Mouse (Mus musculus) kidney, embryonic 14.5 days (tissue): Measurements from ENCODE around the gene Chpt1. TPM values are rescaled to one million over a fixed set of nuclear protein-coding genes. Genes with fewer than 3 reads are reported as not detected.
"Not testable (repeated sequence)": the region's sequence is repeated elsewhere in the genome, so short reads cannot be mapped to it uniquely, and the experiment has no call there.

Experiments used
- ATAC-seq: fragments of 200-750 bp; cut with Nextera tagmentation; 2 replicates; pipeline ENCODE4 v1.8.0; 2017; ENCODE audit warnings: moderate number of reproducible peaks, mild to moderate bottlenecking, moderate TSS enrichment, moderate library complexity; ENCODE audit not compliant: low FRiP score, low TSS enrichment
- H3K27ac ChIP-seq: fragments of 300-500 bp; sonication (generic); 2 replicates; pipeline ENCODE4 v1.5.1; 2014; ENCODE audit warnings: low read depth, mild to moderate bottlenecking, low read length, moderate library complexity, mixed read lengths
- H3K27me3 ChIP-seq: fragments of 300-500 bp; sonication (generic); 2 replicates; pipeline ENCODE4 v1.6.1; 2014; ENCODE audit warnings: mild to moderate bottlenecking, low read length; ENCODE audit not compliant: control insufficient read depth, insufficient read depth
- H3K36me3 ChIP-seq: fragments of 300-500 bp; sonication (generic); 2 replicates; pipeline ENCODE4 v1.6.1; 2014; ENCODE audit warnings: low read length, mixed read lengths; ENCODE audit not compliant: control insufficient read depth, insufficient read depth
- H3K4me1 ChIP-seq: fragments of 300-500 bp; sonication (generic); 2 replicates; pipeline ENCODE4 v1.6.1; 2014; ENCODE audit warnings: low read length, mixed read lengths; ENCODE audit not compliant: control insufficient read depth, insufficient read depth
- H3K4me2 ChIP-seq: fragments of 300-500 bp; sonication (generic); replicated peaks from 2 replicates; pipeline ENCODE4 v1.6.1; 2014; ENCODE audit warnings: low read depth, mild to moderate bottlenecking, low read length
- H3K4me3 ChIP-seq: fragments of 300-500 bp; sonication (generic); 2 replicates; pipeline ENCODE4 v1.5.1; 2014; ENCODE audit warnings: mild to moderate bottlenecking, low read length
- H3K9ac ChIP-seq: fragments of 300-500 bp; sonication (generic); 2 replicates; pipeline ENCODE4 v1.6.1; 2014; ENCODE audit warnings: low read depth, mild to moderate bottlenecking, low read length, moderate library complexity
- H3K9me3 ChIP-seq: fragments of 300-500 bp; sonication (generic); 2 replicates; pipeline ENCODE4 v1.6.1; 2016; ENCODE audit warnings: low read length; ENCODE audit not compliant: control insufficient read depth
- WGBS: fragments of 180-500 bp; shearing (Covaris S2); extraction: QIAGEN DNeasy Blood & Tissue Kit; methylation state at CpG from one replicate; pipeline ENCODE4 v1.1.7; 2014; 5-methylcytosine and 5-hydroxymethylcytosine counted together
- polyA plus RNA-seq: library from polyadenylated mRNA; unstranded; fragments of >200 nt; fragmentation: Nextera tagmentation; extraction: Ambion mirVana; gene quantifications from 2 replicates; pipeline ENCODE4 v1.2.1, GENCODE M21; 2014

Chpt1 gene
- 27.8 and 35.8 TPM in 2 replicates for polyA plus RNA-seq

- Histone ChIP-seq H3K36me3 (no peaks in the 10 kb centered on the region), H3K9ac (peak within 1 kb of the TSS; percentile 86), H3K9me3 (no peaks in the 10 kb centered on the region), H3K4me3 (peak within 1 kb of the TSS; percentile 75), H3K4me1 (peaks cover 17% of the 10 kb centered on the region), H3K27ac (peak within 1 kb of the TSS; percentile 62; the same call in 1 of the 2 replicates), H3K27me3 (no peaks in the 10 kb centered on the region), H3K4me2 (peak within 1 kb of the TSS; percentile 81)
- ATAC-seq: peak; percentile 96
- 1% methylated on average over 56 of the region's 80 CpGs for WGBS
Measured at GRCm38 (mm10) chr10:88503421-88504314, at the start of gene Chpt1. Gene Chpt1 (minus strand): TSS chr10:88504073.

GRCm38 (mm10) chr10:88552738-88553137, 48.9 kb upstream of the Chpt1 start:
- ATAC-seq: no peak
- H3K27ac ChIP-seq: no peak overlapping the region
- no peaks in the 10 kb centered on the region for H3K27me3 ChIP-seq
- H3K4me2 ChIP-seq: no peak overlapping the region
- H3K4me1 ChIP-seq: no peaks in the 10 kb centered on the region
- WGBS: 92% methylated on average over 2 of the region's 2 CpGs
- no peak overlapping the region for H3K4me3 ChIP-seq
- no peaks in the 10 kb centered on the region for H3K9me3 ChIP-seq
- no peak overlapping the region for H3K9ac ChIP-seq
- H3K36me3 ChIP-seq: no peaks in the 10 kb centered on the region

- no peaks in the 10 kb centered on the region for H3K4me1 ChIP-seq
- H3K9ac ChIP-seq: no peak overlapping the region
- no peak for ATAC-seq
- no peaks in the 10 kb centered on the region for H3K27me3 ChIP-seq
- H3K27ac ChIP-seq: no peak overlapping the region
- H3K9me3 ChIP-seq: no peaks in the 10 kb centered on the region
- no peaks in the 10 kb centered on the region for H3K36me3 ChIP-seq
- WGBS: 82% methylated on average over 3 of the region's 3 CpGs
- no peak overlapping the region for H3K4me3 ChIP-seq
- no peak overlapping the region for H3K4me2 ChIP-seq
Measured at GRCm38 (mm10) chr10:88550225-88550624, 46.4 kb upstream of the Chpt1 start.

- Histone ChIP-seq H3K27me3 (no peaks in the 10 kb centered on the region), H3K9ac (no peak overlapping the region), H3K4me3 (no peak overlapping the region), H3K9me3 (0 out of 2 replicates have a peak, but pooled peaks cover 2% of the 10 kb centered on the region), H3K36me3 (no peaks in the 10 kb centered on the region), H3K27ac (no peak overlapping the region), H3K4me2 (no peak overlapping the region), H3K4me1 (no peaks in the 10 kb centered on the region)
- ATAC-seq: peak; percentile 85; the same call in 1 of the 2 replicates
- 24% methylated on average over 2 of the region's 2 CpGs for WGBS
Measured at GRCm38 (mm10) chr10:88547635-88548034, 43.8 kb upstream of the Chpt1 start.

GRCm38 (mm10) chr10:88530631-88531030, 26.8 kb upstream of the Chpt1 start:
- ATAC-seq: no peak

GRCm38 (mm10) chr10:88524016-88524415, 20.1 kb upstream of the Chpt1 start:
- Histone ChIP-seq H3K4me3 (no peak overlapping the region), H3K36me3 (no peaks in the 10 kb centered on the region), H3K9ac (no peak overlapping the region), H3K9me3 (no peaks in the 10 kb centered on the region), H3K4me1 (no peaks in the 10 kb centered on the region), H3K4me2 (no peak overlapping the region), H3K27me3 (no peaks in the 10 kb centered on the region), H3K27ac (no peak overlapping the region)
- no peak for ATAC-seq
- WGBS: 88% methylated on average over 2 of the region's 2 CpGs

More at GRCm38 (mm10) chr10:88530631-88531030, 26.8 kb upstream of the Chpt1 start:
- Histone ChIP-seq H3K4me1 (no peaks in the 10 kb centered on the region), H3K9me3 (no peaks in the 10 kb centered on the region), H3K4me3 (no peak overlapping the region), H3K27ac (no peak overlapping the region), H3K36me3 (no peaks in the 10 kb centered on the region), H3K4me2 (no peak overlapping the region), H3K27me3 (no peaks in the 10 kb centered on the region), H3K9ac (no peak overlapping the region)
- 76% methylated on average over 5 of the region's 5 CpGs for WGBS

GRCm38 (mm10) chr10:88523212-88523611, 19.3 kb upstream of the Chpt1 start:
- Histone ChIP-seq H3K27ac (no peak overlapping the region), H3K9me3 (no peaks in the 10 kb centered on the region), H3K4me3 (no peak overlapping the region), H3K9ac (no peak overlapping the region), H3K36me3 (no peaks in the 10 kb centered on the region), H3K27me3 (no peaks in the 10 kb centered on the region), H3K4me2 (no peak overlapping the region), H3K4me1 (no peaks in the 10 kb centered on the region)
- no peak for ATAC-seq
- WGBS: 86% methylated on average over 1 of the region's 1 CpGs

- Histone ChIP-seq H3K9ac (no peak overlapping the region), H3K36me3 (no peaks in the 10 kb centered on the region), H3K9me3 (no peaks in the 10 kb centered on the region), H3K4me3 (no peak overlapping the region), H3K27me3 (no peaks in the 10 kb centered on the region), H3K27ac (no peak overlapping the region), H3K4me1 (no peaks in the 10 kb centered on the region), H3K4me2 (no peak overlapping the region)
- 90% methylated on average over 8 of the region's 8 CpGs for WGBS
- no peak for ATAC-seq
Measured at GRCm38 (mm10) chr10:88522795-88523194, 18.9 kb upstream of the Chpt1 start.

- H3K4me3 ChIP-seq, H3K36me3 ChIP-seq, H3K27ac ChIP-seq, ATAC-seq, H3K4me2 ChIP-seq, H3K9ac ChIP-seq, H3K4me1 ChIP-seq, H3K27me3 ChIP-seq, H3K9me3 ChIP-seq: not testable (repeated sequence)
- WGBS: 83% methylated on average over 5 of the region's 7 CpGs
Measured at GRCm38 (mm10) chr10:88515049-88515448, 11.2 kb upstream of the Chpt1 start.
